Mouse (Mus musculus) brain, embryonic 18.5 days (tissue): ENCODE data around the gene Pm20d1.

ENCODE experiments used
- DNase-seq: peaks from one replicate; pipeline ENCODE4 v3.0.0-alpha.2; 2012; ENCODE audit warnings: low read depth, low spot score

Gene Pm20d1

DNA sequence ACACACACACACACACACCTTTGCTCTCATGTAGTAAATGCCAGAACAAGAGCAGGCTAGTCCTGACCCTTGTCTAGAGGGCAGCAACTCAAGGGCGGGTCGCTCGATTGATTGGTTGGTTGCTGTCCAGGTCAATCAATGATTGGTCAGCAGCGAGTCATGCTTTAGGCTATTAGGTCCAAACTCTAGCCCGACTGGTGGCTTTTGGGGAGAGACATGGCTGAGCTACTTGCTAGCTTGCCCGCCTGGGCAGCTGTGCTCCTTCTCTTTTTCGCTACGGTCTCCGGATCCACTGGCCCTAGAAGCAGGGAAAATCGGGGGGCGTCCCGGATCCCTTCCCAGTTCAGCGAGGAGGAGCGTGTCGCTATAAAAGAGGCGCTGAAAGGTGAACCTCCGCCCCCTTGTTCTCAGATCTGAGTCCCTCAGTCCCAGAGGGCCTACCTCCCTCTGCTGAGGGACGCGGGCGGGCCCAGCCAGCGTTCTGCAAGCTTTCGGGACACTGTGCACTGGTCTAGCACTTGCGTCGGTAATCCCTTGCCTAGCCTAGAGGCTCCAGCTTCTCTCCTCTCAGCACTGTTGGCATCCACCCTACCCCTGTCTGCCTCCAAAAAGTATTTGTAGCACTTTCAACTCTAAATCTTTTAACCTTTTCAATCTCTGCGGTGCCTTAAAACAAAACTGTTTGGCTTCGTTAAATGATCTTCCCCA is at the start of gene Pm20d1:
Gene Pm20d1 (plus strand): TSS at position 180 of the 708 bp plus-strand sequence.
- no peak for DNase-seq

DNA sequence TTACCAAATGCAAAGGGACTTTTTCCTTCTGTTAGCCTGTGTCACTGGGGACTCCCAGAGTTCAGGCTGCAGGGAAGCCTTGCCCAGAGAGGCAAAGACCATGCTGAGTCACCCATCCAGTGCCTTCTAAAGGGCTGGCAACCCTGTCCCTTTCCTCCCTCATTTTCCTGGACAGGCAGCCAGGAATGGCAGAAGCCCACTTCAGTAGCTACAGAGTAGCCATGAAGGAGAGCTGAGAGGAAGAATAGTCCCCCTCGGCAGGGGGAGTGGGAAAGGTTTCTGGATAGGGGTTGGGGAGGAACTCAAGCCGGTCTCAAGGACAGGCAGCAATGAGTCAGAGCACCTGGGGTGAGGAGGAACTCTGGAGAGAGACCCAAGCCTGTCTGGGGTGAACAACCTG is 49.4 kb upstream of the Pm20d1 start:
- DNase-seq, result no peak

DNA sequence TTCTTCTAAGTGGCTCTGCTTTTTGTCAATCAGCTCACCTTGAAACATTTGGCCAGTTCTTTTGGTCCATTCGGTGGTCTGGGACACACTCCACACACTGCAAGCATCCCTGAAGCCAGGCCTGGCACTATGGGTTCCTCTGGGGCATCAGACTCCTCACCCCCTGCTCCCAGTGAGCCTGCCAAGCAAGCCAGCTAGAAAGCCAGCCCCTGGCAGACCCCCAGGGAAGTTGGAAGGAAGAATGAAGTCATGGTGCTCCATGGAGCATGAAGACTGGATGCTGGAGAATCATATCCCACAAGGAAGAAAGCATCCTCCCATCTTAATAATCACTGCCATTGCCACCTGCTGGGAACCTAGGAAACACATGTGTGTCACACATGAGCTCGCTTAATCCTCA is 48.5 kb upstream of the Pm20d1 start:
- no peak for DNase-seq

DNA sequence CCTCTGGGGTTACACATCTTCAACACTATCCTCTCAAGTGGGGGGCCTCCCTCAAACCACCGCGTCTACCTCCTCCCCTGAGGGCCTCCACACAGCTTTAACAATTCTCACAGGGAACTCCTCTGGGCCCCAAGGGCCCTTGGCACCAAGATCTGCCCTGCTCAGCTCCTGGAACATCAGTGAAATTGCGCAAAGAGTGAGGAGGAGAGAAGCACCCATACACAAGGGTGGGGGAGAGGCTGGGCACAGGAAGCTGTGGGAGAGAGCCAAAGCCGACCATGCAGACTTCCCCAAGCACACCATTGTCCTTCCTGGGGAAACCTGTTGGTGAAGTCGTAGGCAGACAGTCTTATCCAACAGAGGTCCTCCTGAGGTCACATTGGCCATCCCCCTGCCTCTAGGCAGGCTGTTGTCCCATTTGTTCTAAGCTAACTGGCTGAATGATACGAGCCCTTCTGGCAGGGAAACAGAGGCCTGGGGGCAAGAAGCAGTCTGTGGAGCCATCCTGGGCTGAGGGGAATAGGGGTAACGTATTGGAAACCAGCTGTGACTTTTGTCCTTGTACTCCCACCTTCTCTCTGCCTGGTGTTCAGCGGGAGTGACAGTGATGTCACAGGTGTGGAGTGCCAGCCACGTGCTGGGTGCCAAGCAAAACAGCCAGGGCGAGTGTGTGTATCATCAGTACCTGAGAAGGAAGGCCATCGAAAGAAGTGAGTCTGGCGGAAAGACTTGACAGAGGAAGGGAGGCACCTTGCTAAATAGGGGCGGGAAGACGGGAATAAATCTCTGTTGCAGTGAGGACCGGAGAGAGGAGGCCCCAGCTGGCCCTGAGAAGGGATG is 47.3 kb upstream of the Pm20d1 start:
- no peak for DNase-seq

DNA sequence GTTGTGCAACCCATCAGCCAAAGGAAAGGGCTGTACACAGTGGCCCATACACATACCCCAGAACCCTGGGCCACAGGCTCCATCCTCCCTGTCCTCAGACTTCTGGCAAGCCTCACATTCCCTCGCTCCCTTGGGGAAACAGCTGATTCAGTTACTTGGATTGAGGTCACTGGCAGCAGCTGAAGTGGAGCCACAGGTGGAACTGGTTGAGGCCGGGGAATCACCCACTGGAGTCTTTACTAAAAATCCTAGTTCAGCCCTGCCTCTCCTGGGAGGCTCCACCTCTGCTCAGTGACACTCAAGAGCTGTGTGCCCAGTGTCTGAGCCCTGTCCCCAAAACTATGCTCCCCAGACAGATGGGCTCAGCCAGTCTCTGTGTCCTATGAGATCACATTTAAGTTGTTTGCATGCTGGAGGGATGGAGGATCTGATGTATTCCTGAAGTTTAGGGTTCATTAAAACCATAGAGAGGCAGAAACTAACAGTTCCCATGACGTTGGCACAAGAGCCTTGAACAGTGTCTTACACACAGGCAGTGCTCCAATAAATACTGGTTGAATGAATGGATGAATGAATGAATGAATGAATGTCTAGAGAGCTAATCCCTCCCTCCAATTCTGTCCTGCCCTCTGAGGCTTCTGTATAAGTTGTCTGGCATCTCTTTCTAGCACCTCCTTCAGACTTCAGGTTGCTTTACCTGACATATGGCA is 45.8 kb upstream of the Pm20d1 start:
- DNase-seq, result no peak

DNA sequence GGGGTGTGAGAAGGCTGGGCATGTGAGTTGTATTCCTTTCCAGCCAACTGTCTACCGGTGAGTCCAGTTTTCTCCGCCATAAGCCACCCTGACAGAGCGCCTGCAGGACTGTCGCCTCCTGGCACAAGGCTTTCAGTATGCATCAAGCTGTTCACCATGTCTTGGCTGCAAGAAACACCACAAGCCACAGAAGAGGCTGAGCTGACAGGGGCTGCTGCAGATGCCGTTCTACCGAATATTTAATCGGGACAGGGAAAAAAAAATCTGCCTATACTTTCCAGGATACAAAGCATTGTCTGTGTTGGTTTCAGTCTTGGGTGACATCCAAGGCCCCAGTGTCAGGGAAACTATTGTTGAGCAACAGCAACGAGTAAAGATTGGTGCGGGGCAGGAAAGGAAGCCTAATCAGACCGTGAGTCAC is 45.3 kb upstream of the Pm20d1 start:
- no peak for DNase-seq

DNA sequence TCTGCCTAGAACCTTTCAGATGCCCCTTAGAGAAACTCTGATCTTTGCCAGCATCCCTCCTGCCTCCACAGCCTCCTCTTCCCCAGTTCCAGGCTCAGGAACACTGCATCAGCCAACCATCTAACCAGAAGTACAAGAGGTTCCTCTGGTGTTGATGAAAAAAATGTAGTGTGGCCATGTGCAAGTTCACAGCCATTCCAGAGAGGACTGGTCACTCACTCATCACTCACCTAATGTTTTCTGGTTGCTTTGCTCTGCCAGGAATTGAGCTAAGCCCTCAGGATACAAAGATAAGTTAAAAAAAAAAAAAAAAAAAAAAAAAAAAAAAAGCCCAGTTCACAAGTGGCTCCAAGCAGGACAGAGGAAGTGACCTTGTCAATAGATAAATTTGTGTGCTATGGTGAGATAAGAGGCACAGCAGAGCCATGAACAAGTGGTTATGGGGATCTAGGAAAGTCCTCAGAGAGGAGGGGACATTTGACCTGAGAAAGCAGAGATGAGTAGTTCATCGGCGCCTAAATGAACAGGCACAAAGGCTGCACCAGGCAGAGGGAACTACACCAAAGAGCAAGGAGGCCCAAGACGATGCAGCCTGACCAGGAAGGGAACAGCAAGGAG is 42.9 kb upstream of the Pm20d1 start:
- no peak for DNase-seq

DNA sequence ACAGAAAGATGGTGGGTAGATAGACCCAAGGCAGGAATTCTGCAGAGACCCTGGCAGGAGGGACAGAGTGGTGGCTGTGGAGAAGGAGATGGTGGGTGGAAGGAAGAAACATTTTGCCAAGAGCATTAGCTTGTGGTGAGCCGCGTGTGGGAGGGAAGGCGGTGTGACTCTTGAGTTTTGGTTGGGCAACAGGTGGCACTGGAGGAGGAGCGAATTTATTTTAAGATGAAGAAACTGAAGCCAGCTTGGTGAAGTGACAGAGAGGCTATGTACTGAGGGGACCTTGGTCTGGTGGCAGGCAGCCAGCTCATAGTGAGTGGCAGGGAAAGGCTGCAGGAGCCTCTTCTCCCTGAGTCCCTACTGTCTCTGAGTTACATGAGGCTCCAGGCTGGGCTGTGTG is 42.3 kb upstream of the Pm20d1 start:
- no peak for DNase-seq

DNA sequence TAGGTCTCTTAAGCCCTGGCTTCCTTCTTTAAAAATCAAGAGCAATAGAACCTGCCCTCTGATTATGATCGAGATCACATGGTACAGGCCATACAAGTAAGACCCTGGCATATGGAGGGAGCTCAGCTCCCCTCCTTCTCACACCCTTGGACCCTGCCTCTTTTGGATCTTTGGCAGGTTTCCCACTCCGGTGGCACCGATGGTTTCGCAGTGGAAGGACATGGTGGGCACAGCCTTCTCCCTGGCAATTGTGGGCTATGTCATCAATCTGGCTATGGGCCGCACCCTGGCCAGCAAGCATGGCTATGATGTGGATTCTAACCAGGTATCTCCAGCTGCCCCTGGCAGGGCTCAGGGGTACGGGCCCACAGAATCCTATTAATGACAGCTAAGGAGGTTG is 40.0 kb upstream of the Pm20d1 start:
- DNase-seq, result no peak

DNA sequence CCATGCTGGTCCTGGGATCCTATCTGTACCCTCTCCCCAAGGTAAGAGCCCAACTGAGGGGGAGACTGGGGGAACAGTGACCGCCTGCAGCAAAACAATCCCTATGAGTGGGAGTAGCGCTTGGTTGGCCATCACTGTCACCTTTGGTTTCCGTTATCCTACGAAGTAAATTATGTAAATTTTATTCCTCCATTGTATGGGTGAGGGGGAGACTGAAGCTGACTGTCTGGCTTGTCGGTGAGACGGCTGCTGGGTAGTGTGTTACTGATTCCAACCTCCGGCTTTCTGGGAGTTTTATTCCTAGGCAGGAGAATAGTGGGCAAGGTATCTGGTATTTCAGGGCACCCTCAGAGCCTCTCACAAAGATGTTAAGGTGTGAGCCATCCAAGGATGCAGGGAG is 38.4 kb upstream of the Pm20d1 start:
- DNase-seq, result no peak

DNA sequence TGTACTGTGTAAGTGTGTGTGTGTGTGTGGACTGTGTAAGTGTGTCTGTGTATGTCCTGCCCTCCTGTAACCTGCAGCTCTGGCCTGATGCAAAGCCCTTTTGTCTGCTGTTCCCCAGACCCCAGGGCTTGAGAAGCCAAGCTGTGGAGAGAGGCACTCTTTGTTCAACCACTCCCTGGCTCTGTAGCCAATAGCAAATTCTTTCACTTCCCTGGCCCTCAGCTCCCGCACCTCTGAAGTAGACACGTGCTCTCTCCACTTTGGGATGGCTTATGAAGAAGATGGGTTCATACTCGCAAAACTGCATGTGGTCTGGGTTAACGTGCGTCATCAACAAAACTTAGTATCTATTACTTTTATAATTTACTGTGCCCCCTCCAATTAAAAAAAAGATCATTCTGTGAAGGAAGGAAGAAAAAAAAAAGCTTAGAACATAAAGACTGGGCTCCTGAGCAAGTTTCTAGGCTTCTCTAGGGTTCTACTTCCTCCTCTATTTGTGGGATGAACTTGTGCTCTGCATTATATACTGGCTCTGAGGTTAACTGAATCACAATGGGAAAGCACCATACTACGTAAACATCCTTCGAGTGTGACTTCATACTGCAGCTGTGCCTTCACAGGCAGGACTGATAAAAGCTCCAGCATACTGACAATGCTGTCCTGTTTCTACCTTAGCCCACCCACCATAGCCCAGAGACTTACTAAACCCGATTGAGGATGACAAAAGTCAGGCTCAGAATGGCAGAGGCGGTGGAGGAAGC is 37.3 kb upstream of the Pm20d1 start:
- no peak for DNase-seq

DNA sequence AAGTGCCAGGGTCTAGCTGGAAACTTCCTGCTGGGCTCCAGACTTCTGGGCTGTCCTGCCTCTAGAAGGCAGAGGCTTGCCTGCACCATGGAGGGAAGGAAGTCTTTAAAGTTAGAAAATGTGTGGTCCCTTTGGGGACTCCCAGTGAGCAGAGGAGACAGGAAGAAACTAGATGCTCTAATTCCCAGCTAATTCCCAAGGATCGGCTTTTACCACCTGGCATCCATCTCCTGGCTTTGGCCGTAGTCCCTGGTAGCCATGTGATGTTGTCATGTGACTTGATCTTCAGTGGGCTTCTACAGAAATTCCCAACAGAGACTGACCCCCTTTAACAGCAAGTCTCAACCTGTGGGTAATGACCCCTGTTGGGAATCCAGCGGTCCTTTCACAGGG is 36.8 kb upstream of the Pm20d1 start:
- DNase-seq, result no peak

DNA sequence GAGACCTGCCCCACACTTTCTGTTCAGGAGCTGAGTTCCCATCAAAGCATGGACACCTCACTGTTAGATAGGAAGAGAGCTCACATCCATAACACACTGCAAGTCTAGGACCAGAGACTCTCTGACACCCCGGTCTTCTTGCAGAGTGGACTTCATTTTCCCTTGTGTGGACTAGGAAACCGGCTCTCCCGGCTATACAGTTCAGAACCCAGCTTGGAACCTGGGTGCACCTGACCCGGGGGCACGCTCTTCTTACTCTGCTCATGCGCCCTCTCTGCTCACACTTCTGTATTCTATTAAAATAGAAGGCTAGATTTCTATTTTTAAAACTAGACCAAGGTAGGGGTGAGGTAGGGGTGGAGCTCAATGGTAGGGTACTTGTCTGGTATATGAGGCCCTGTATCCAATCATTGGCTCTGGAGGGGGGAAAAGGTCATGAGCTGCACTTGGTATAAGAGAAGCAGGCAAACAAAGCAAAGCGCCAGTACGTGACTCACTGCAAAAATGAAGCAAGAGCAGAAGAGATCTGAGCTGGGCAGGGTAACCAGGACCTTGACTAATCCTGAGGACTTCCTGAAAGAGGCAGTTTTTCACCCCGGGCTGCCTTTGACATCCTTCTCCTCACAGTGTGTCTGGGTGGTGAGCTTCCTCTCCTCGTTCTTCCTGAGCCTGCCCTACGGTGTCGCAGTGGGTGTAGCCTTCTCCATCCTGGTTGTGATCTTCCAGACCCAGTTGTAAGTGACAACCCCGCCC is 35.9 kb upstream of the Pm20d1 start:
- no peak for DNase-seq

DNA sequence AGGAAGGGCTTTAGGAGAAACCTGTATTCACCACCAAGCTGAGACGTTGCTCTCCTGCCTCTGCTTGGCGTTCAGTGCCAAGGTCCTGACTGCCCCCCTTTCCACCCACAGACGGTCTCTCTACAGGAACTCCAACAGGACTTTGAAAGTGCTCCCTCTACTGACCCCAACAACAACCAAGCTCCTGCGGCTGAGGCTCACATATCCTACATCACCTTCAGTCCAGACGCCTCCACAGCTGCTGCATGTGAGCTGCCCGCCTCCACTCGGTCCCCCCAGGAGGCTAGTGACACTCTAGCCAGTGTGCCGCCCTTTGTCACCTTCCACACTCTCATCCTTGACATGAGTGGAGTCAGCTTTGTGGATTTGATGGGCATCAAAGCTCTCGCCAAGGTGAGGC is 33.5 kb upstream of the Pm20d1 start:
- no peak for DNase-seq

DNA sequence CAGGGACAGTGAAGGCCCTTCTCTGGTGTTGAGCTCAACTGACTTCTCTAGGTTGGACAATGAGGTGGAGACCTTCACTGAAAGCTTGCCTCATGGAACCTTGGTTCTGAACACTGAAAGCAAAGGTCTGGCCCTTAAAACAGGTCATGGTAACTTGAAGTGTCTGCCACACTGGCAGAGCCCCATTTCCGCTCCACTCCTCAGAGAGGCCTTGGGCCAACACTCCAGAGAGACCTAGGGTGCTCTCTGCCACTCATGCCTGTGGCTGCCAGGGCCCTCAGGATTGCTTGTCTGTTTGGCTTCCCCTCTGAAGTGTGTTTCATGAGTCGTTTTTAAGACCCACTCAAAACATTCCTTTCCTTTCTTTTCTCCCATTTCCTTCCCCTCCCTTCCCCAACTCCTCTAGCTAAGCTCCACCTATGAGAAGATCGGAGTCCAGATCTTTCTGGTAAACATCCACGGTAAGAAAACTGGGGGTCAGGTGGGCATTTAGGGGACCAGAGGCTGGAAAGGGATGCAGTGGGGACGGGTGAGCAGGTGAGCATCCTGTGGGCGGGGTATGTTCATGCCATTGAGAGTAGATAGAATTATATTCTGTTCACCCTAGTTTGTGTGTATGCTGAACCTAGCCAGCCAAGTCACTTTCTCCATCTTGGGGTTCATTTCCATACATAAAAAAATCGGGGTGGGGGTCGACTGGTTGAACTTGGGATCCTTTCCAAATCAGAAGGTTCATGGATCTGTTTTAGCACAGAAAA is 32.4 kb upstream of the Pm20d1 start:
- no peak for DNase-seq

DNA sequence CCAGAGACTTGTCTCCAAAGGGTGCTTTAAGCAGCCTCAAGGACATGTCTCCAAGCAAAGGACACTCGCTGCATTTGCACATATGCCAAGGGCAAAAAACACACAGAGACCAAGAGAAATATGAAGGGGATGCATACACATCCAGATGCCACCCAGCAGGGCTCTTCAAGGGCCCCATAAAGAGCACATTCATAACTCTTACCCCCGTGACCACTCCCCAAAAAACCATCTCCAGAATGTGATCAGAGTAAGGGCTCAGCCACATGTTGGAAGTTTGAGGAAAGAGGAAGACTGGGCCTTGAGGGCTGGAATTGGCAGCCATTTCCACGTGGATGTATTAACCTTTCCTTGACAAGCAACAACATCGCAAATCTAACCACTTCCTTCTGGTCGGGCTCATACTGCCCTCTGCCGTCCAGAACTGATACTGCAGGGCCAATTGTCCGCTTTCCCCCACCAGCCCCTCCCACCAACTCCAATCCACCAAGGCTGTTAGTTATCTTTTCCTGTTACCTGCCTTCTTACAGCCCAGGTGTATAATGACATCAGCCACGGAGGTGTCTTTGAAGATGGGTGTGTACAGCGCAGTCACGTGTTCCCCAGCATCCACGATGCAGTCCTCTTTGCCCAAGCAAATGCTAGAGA is 31.7 kb upstream of the Pm20d1 start:
- DNase-seq, result no peak

DNA sequence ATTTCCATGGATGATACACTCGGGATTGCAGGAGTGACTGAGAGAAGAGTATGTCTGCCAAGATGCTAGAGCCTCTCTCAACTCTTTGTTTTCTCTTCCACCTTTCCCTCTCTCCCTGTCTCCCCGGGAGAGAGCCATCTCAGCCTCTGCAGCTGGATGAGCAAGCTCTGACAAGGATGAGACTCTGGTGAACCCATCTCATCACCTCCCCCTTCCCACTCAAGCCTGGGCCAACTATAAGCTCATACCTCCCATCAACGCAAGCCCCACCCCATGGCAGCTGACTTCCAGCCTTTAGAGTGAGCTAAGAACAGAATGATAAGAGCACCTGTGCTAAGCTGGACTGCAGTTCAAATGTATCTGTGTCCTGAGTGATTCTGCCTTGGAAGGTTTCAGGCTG is 27.9 kb upstream of the Pm20d1 start:
- DNase-seq, result no peak

DNA sequence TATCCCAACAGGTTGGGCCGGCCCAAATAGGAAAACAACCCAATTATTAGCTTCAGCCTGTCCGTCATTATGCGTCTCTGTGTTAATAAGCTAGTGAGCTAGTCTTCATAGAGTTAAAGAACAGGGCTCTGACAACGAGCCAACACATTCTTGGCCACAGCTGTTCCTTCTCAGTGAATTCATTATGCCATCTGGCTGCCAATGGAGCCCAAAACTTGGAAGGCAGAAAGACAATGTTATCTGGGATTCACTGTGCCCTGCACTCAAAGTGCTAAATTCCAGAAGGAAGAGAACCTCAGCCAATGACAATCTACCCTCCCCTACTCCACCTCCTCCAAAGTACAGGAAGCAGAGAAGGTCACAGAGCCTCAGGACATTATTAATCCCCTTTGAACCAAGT is 26.5 kb upstream of the Pm20d1 start:
- DNase-seq, result peak; percentile 78

DNA sequence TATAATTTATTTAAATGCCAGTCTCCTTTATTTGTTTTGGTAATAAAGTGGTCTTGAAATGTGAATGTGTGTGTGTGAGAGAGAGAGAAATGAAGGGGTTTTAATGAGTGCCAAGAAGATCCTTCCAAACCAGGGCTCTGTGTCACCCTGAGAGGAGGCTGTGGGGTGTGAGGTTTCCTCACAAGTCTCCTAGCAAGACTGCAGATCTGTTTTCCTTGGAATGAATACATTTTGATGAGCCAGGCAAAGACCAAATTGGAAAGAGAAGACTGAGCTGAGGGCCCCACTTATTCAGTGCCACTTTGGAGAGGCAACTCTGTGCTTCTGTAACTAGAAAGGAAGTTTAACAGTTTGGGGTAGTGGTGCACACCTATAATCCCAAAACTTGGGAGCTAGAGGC is 25.7 kb upstream of the Pm20d1 start:
- DNase-seq, result no peak
